Mouse (Mus musculus) CD8-positive naive resting alpha-beta T cell, adult 2 months (primary cell): ENCODE results near the gene Dcaf15.

Source experiments
- DNase-seq, 2 experiments: peaks; one replicate each; pipeline ENCODE4 v3.0.0; 2022; ENCODE audit warnings: low read depth in 2 of 2, low spot score in 2 of 2

Dcaf15 gene

DNA sequence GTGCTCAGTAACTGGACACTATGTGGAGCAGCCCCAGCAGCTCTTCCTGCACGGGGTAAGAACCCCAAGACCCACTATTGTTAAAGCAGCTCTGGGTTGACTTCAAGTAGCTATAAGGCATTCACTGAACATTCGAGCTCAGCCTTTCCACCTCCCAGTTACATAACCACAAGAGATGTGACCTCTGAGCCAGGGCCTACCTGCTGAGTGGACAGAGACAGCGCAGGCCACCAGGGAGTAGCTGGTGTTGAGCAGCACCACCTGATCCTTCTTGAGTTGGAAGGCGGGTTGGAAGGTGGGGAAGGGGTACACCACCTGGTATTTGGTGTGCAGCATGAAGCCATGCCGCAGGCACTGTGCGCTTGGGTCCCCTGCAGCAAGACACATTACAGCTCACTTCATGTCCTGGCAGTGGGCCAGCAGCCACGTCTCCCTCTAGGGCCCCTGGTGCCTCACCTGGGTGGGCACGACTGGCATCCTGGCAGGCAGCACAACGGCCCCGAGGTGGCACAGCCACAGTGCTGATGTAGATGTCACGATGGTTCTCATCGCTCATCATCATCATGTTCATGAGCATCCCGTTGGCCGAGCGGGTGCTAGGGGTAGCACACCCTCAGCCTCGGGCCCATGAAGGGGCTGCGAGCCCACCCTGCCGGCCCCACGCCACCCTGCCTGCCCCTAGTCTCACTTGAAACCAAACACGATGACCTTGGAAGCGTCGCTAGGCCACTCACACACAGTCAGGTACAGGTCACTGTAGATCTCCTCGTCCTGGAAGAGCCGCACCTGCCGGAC lies 2.9 kb downstream of the Dcaf15 start:
- no peak for DNase-seq

DNA sequence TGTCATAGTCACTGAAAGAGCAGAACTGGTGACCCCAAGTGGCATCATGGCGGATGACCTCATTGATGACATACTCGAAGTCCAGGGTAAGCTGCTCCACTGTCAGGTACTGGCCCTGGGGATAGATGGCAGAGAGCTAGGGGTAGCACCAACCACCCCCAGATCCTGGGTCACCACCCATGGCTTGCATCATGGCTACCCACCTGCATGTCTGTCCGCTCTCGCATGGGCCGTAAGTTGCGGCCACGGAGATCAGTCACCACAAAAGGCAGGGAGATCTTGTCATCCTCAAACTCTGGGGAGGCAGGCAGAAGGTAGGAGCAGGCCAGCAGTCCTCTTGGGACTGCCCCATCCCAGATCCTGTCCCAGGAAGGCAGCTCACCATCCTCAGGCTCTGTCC lies 6.2 kb downstream of the Dcaf15 start:
- no peak for DNase-seq

- DNase-seq, result no peak
Measured at GRCm38 (mm10) chr8:84096061-84096460, 8.5 kb downstream of the Dcaf15 start.

DNA sequence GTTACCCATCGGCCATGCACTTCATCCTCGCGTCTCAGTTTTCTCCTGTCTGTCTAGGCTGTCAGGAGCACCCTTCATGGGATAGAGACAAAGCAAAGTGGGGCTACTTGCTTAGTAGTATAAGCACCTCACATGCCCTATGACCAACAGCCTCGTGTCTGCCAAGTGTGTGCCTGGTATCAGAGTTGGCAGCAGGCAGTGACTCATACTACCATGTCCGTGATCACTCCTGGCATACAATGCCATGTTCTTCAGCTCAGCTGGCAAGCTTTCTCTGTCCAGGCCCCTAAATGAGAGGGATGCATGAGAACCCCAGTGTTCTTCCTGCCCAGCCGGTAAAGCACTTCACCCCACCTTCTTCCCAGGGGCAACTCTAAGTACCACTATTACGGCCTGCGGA lies 14.0 kb downstream of the Dcaf15 start:
- no peak for DNase-seq

DNA sequence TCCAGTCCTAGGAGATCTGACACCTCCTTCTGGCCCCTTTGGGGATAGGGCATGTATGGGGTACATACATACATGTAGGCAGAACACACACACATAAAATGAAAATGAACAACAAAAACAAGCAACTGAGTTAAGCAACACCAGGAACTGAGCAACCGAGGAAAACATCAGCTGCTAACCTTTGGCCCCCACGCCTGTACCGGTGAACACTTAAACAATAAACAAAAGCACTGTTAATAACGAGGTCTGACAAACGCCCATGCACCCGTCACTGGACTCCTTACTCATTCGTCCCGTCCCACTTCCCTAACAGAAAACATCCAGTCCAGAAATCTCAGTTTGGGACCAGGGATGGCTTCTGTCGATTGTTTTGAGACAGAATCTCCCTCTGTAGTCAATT lies 15.3 kb downstream of the Dcaf15 start:
- no peak for DNase-seq

DNA sequence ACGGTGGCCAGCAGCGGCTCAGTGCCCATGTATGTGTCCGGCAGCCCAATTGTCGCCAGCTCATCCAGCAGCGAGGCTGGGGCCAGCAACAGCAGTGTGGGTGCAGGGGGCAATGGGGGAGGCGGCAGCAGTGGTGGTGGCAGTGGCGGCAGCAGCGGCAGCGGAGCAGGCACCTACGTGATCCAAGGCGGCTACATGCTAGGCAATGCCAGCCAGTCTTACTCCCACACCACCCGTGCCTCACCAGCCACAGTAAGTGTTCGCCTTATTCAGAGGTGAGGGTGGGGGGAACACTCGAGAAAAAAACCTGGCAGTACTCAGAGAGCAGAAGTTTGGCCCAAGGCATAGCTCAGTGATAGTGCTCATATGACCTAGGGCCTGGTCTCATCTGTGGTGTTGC lies 16.7 kb downstream of the Dcaf15 start:
- no peak for DNase-seq

DNA sequence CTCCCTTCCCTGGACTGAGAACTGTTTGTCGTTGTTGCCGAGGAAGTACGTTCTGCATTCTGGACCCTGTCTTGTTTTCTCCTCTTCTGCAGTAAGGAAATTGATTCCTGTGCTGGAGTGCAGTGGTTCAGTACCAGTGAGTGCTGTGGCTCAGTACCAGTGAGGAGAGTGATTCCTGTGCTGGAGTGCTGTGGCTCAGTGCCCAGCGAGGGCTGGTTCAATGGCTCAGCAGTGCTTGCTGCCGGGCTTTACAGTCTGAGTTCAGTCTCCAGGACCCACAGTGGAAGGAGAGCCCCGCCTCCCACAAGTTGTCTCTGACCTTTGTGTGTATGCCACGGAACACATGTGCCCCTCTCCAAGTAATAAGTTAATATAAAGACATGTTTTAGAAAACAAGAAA lies 17.4 kb downstream of the Dcaf15 start:
- no peak for DNase-seq

GRCm38 (mm10) chr8:84084341-84085115 lies 20.0 kb downstream of the Dcaf15 start:
- no peak for DNase-seq

DNA sequence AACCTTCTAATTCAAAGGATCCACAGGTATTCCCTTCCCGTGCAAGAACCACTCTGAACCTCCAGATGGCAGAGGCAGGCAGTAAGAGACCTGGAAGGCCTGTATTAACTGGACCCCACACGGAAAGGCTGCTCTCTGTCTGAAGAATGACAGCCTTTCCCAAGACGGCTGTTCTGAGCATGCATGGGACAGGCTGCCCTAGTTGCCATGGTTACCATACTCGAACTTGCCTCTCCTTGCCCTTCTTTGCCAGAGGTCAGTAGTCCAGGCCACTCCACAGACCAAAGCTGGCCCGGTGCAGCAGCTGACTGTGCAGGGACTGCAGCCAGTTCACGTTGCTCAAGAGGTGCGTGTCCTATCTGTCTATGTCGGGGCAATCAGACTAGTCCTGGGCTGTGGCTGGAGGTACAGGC lies 20.7 kb downstream of the Dcaf15 start:
- DNase-seq, result no peak

DNA sequence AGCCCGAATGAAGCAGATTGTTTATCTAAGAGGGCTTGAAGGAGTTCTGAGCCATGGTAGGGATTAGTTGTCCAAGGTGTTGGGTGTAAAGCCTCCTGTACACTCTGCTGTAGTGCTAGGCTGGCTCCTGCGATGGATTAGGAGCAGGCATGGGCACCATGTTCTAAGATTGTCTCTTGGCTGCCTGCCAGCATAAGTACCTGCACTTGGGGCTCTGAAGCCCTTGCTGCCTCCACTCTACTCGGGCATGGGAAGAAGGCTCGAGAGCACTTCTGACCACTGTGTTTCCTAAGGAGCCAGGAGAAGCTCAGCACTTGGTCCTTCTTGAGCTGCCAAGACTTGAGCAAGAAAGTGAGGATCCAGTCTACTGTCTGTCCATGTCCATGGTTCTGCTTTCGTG lies 25.4 kb downstream of the Dcaf15 start:
- DNase-seq, result no peak

DNA sequence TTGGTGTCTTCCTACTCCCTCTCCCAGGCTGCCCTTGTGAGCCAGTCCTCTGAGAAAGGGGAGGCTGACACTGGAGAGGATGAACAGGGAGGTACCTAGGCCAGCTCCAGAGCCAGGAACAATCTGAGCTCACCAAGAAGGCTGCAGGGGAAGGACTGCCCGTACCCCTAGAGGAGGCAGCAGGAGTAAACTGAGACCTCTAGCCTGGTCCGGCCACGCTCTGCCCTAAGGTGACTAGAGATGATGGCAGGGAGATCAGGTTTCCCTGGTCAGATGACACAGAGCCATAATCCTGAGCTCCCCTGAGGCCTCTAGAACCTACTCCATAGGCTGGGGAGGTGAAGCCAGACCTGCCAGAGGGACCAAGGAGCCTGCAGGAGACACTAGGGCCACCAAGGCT lies 27.7 kb downstream of the Dcaf15 start:
- DNase-seq, result no peak

DNA sequence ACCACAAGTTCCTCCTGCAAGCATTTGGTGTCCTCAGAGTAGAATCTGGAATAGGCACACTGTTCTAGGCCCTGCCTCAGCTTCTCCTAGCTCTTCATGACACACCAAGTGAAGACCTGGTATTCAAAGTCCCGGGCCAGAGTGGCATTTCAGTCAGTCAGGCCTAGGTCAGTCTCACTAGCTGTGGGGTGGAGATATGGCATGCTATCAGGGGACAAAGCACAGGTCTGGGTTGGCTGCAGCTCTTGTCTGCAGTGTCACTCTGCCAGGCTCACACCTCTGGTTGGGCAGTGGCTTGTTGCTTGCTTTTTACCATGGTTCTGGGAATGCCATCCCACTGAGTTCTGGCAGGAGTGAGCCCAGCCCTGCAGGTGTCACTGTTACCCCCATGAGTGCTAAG lies 28.2 kb downstream of the Dcaf15 start:
- no peak for DNase-seq

DNA sequence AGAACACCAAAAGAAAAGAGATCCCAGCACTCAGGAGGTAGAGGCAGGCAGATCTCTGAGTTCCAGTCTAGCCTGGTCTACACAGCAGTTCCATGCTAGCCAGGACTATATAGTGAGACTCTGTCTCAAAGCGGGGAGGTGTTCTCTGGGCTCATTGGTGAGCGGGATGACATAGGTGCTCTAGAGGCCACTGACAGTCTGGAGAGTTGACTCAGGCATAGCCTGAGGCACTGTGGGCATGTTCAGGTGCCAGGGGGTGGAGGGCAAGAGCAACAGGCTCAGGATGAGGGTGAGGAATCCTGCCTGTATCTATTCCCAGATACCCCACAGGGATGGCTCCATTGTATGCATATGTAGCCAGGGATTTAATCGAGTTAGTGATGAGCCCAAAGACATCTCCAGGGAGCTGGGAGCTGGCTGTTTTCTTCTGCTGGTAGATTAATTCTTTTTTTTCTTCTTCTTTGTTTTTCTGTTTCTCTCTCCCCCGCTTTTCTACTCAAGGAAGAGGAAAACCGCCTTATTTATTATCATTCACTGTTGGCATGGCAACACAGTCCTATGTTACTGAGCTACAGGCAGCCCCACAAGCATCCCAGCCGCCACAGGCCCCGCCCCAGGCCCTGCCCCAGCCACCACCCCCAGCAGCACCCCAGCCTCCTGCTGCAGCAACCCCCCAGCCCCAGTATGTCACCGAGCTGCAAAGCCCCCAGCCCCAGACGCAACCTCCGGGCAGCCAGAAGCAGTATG lies 31.2 kb downstream of the Dcaf15 start:
- peak in 1 of 2 experiments; percentile 51 for DNase-seq

DNA sequence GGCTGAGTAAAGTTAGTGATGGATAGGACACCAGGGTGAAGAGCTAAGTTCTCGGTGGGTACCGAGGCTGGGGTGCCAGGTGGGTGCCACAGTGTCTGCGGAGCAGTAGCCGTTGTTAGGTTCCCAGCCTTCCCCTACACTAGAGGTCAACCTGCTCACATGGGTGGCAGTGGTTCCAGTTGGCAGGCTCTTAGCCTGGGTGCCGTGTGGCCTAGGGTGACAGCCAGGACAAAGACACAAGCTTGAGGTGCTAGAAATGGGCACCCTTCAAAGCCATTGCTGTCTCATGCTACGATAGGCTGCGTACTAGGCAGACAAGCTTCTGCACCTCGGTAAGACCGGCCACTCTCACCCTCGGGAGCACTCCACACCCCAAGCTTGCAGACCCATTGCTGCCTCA lies 32.2 kb downstream of the Dcaf15 start:
- no peak for DNase-seq

- DNase-seq, result no peak
Measured at GRCm38 (mm10) chr8:84071921-84072320, 32.6 kb downstream of the Dcaf15 start.

- no peak for DNase-seq
Measured at GRCm38 (mm10) chr8:84070667-84071066, 33.9 kb downstream of the Dcaf15 start.

GRCm38 (mm10) chr8:84070241-84070640 lies 34.3 kb downstream of the Dcaf15 start:
- no peak for DNase-seq

- DNase-seq, result no peak
Measured at GRCm38 (mm10) chr8:84069750-84070149, 34.8 kb downstream of the Dcaf15 start.

DNA sequence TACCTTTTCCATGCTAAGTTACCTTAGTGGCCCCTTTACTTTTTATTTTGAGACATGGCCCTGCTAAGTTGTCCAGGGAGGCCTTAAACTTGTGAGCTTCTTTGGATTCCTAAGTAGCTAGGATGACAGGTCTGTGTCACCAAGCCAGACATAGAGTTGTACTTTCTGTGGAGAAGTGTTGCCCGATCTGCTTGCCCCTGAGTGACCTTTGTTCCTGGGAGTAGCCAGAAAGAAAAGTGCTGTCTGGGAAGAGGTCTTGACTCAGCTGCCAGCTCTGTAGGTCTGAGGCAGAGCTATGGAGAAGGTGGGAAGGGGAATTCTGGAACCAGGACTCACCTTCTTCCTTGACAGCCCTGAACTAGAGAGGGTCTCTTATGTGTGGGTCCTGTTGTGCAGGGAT lies 35.4 kb downstream of the Dcaf15 start:
- DNase-seq, result no peak

DNA sequence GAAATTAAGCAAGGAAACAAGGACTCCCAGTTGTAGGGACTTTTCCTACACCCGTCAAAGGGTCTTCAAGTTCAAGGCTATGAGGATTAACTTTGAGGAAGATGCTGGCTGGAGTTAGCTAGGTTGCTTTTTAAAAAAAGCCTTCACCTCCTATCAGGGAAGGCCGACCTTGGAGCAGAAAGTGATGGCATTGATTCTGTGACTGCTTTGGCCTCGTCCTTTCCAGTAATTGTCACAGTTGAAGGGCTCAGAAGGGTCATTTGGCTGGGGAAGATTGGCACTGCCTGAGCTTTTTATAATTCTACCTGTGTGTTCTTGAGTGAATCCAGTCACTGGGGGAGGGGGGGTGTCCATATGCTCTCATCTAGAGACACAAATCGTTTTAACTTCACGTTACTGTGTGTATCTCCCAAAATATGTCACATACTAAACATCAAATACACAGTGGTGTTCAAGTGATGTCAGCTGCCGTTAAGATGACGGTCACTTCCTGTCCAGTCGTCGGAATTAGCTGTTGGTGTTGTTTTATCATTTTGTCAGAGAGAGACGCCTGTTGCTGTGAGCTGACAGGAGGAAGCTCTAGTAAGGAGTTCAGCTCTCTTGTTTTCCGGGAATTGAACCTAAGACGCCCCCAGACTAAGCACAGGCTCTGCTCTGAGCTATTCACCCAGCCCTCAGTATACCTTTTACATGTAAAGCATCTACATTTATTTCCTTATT lies 36.1 kb downstream of the Dcaf15 start:
- no peak for DNase-seq

DNA sequence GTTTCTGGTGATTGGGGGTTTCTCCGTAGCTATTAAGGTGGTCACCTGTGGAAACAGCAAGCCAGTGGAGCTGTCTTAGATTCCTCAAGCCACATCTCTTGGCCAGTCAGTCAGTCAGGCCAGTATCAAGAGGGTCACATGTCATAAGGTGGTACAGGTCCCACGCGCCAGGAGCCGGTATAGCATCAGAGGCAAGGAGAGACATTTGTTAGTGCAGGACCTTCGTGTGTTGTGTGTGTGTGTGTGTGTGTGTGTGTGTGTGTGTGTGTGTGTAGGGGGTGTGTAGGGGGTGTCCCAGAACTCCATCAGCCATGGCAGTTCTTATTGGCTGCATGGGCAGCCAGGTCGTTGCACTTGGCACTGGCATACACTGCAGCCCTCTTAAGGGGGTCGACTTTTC lies 36.7 kb downstream of the Dcaf15 start:
- no peak for DNase-seq
